In genomic region chr16:62128147-62128546, GRCm38 (mm10) we compare ENCODE assay signal across 13 mouse cellular contexts.
"Had no signal": no experiment of that assay in that cellular context is flagged by ENCODE, and none has a peak within 500 bp of the region (broad histone marks: within the 10 kb centered on the region; RNA-seq: fewer than 3 reads in every experiment).

No protein-coding gene starts in this region.

- DNase-seq: lung, adult 18-20 months; lung, embryonic 14.5 days; lung, postnatal 10 days; lung, postnatal 4 days; midbrain, embryonic 14.5 days; retina, postnatal 1 day; right cerebral cortex, adult 18-20 months; right cerebral cortex, postnatal 25 days; right cerebral cortex, postnatal 4 days; spleen, adult 18-20 months; thymus, adult 2 months; thymus, postnatal 14 days; thymus, postnatal 36 days had no signal
